Mouse (Mus musculus): ENCODE data around the gene Tnfrsf1a.
"Not testable (repeated sequence)": the region's sequence is repeated elsewhere in the genome, so short reads cannot be mapped to it uniquely, and the experiment has no call there.

The Tnfrsf1a gene

DNA sequence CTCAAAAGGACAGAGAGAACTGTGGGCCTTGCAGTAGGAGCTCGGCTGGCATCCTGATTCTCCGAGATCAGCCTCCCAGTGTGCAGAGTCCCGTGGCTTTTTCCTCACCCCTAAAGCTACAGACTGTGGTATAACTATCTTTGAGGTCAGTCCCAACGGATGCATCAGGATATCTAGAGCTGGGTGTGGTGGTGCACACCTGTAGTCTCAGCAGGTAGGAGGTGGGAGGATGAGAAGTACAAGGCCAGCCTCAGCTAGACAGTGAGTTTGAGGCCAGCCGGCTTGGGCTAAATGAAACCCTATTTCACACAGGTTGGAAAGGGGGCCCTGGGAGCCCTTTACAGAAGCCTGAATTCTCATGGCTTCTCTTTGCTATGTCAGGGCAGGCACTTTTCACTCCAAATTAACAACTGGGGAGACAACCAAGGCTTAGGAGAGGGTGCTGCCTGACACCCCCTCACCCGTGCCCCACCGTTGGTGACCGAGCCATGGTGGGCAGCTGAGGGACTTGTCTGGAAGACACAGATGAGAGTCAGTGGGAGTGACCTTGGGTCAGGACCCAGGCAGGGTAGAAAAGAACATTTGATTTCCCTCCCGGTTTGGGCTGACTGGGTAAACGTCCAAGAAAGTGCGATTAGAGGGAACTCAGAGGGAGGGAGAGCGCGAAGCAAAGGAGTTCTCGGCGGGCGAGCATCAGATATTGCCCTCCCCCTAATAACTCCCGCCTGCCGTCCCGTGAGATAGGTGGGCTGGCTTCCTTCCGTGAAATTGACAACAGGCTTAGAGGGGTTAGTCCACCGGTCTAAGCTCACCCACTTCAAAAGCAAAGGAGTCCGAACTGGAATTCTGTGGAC, at the start of gene Tnfrsf1a:
Gene Tnfrsf1a (plus strand): TSS at position 642 of the 854 bp plus-strand sequence.
- DNase-seq (ENCODE audit: extremely low spot score, low read depth, low spot score), result no peak

- DNase-seq (ENCODE audit: extremely low spot score, low read depth, low spot score), result no peak
These were observed 48.2 kb upstream of the Tnfrsf1a start for GRCm38 (mm10) chr6:125300982-125301381.

DNA sequence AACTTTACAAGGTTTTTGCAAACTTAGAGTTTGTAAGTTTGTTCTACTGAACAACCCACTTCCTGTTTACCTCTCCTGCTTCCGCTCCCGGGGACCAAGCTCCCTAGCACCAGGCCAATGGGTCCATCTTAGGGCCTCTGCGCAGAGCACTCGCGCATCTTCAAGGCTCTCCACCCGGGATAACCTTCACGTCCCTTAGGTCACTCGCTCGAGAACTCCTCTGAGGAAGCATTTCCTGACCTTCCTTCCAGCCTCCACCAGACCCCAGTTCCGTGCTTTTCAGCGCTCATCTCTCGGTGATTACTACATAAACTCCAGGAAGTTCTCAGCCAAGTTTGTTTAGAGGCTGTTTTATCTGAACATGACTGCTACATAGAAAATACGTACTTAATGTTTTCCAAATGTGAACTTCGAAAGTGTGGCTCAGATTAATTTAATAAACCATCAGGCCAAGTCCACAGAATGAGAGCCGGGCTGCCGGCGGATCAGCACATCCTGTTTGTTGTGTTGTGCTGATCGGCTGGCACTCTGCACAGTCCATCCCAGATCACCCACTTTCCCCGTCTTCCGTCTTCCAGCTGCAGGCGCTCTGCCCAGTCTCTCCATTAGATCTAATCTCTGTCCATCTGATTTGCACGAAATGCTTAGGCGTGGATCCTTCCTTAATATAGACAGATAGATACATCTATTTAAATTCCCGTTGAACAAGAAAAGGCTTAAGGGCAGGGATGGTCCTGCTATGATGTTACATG, 46.8 kb upstream of the Tnfrsf1a start:
- no peak for DNase-seq (ENCODE audit: extremely low spot score, low read depth, low spot score)

GRCm38 (mm10) chr6:125303242-125303641, 45.9 kb upstream of the Tnfrsf1a start:
- DNase-seq (ENCODE audit: extremely low spot score, low read depth, low spot score), result no peak

GRCm38 (mm10) chr6:125304408-125304807, 44.8 kb upstream of the Tnfrsf1a start:
- not testable (repeated sequence) for DNase-seq (ENCODE audit: extremely low spot score, low read depth, low spot score)

- no peak for DNase-seq (ENCODE audit: extremely low spot score, low read depth, low spot score)
These were observed 43.7 kb upstream of the Tnfrsf1a start for GRCm38 (mm10) chr6:125305465-125305864.

DNA sequence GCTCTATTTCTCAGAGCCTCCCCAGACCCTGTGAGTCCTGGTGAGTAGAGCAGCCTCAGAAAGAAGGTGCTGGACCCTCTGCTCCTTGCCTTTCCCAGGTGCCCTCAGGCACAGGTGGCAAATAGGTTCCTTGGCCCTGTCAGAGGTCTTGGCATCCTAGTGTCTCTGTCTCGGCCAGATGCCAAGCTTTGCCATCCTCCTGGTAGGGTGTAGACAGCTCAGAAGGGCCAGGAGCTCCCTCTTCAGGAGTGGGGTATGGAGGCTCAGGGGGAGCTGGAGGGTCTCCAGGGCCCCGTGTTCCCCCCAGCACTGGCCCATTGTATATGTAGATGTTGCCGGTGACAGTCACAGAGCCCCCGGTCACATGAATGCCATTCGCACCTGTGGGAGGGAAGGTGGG, 42.1 kb upstream of the Tnfrsf1a start:
- DNase-seq (ENCODE audit: extremely low spot score, low read depth, low spot score), result no peak

GRCm38 (mm10) chr6:125308921-125309320, 40.2 kb upstream of the Tnfrsf1a start:
- DNase-seq (ENCODE audit: extremely low spot score, low read depth, low spot score), result no peak

DNA sequence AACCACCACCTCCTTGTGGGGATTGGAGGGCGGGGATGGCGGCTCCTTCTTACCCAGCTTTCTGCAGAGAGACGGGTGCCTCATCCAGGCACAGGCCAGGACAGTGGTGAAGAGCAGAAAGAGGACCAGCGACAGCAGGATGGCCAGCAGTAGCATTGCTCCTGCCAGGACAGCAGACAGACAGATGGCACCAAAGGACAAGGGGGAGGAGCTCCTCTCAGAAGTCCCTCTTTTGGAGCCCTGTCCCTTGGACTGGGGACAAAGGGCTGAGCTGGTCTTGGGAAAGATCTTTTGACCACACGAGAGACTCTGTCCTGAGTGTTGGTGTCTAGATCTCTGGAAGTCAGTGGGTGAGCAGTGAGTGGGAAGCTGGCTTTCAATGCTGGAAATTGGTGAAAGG, 39.8 kb upstream of the Tnfrsf1a start:
- DNase-seq (ENCODE audit: extremely low spot score, low read depth, low spot score), result no peak

DNA sequence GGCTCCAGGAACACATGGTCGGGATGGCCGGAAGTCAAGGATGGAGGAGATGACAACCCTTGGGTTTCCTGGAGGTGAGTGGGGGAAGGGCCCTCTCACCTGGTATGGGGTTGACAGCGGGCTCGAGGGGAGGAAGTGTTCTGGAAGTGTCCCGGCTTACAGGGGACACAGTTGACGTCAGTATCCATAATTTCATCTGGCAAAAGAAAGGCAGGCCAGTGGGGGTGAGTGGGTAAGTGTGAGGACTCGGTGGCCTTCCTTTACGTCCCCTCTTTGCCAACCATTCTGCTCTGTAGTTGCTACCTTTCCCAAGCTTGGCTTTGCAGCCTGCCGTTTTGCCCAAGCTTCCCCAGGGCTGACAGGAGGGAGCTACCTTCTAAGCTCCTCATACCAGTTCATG, 37.0 kb upstream of the Tnfrsf1a start:
- DNase-seq (ENCODE audit: extremely low spot score, low read depth, low spot score), result no peak

GRCm38 (mm10) chr6:125312581-125313355, 36.4 kb upstream of the Tnfrsf1a start:
- no peak for DNase-seq (ENCODE audit: extremely low spot score, low read depth, low spot score)

DNA sequence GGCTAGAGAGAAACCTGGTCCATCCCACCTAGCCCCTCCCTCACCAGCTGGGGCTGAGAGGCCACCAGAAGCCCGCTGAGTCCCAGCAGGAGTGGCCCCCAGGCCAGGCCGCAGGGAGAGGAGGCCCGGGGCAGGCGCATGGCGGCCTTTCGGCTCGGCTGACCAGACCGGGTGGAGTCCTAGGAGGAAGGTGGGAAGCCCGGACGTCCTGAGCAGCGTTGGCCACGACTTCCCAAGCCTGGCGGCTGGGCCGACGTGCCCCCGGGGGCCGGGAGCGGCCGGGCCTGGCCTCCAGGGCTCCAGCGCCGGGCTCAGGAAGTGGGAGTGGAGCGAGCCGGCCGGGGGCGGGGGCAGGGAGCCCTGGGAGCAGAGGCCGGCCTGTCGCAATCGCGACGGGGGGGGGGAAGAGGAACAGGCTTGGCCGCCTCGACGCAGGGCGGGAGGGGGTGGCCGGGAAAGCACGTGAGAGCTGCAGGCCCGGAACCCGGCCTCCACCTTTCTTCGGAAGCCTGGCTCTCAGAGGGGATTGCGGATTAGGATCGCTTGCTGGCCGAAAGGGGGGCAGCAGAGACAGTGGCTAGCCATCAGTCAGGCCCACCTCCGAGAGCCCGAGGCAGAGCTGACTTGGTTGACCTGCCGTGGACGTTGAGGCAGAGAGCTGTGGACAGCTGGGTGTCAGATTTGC, 35.5 kb upstream of the Tnfrsf1a start, which contains the start of gene Ltbr:
Gene Ltbr (minus strand): TSS at position 340 of the 685 bp plus-strand sequence.
- no peak for DNase-seq (ENCODE audit: extremely low spot score, low read depth, low spot score)

DNA sequence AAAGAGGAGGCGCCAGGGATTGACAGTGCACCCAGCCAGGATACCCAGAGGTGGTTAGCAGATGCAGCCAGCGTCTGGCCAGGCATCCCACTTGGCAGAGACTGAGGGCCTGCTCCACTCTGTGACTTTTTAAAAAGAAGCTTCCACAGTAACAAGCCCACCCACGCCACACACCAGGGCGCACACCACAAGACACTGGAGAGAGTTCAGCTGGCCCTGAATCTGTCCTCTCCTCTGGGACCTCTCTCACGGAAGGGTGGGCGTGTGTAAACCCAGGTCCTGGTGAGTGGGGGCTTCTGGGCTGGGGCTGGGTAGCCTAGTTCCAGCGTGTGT, 35.0 kb upstream of the Tnfrsf1a start:
- no peak for DNase-seq (ENCODE audit: extremely low spot score, low read depth, low spot score)

GRCm38 (mm10) chr6:125314746-125315145, 34.4 kb upstream of the Tnfrsf1a start:
- no peak for DNase-seq (ENCODE audit: extremely low spot score, low read depth, low spot score)

DNA sequence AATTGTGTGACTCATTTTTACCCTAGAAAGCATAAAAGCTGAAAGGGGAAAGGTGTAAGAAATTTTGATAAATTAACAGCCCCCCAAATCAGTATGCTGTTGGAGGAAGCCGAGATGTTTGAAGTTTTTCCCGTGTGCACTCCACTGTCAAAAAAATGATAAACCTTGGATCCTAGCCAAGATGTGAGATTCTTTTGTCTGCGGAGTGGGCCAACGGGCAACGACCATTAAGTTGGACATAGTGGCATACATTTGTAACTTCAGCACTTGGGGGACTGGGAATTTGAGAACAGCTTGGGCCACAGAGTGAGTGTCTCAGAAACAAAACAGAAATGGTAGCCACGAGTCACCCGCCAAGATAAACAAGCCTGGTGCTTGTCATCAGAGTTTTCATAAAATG, 32.1 kb upstream of the Tnfrsf1a start:
- DNase-seq (ENCODE audit: extremely low spot score, low read depth, low spot score), result no peak

GRCm38 (mm10) chr6:125318981-125319918, 29.9 kb upstream of the Tnfrsf1a start:
- DNase-seq (ENCODE audit: extremely low spot score, low read depth, low spot score), result no peak

GRCm38 (mm10) chr6:125319919-125320296, 29.3 kb upstream of the Tnfrsf1a start:
- no peak for DNase-seq (ENCODE audit: extremely low spot score, low read depth, low spot score)

GRCm38 (mm10) chr6:125320323-125320722, 28.8 kb upstream of the Tnfrsf1a start, which contains the start of gene Scnn1a:
Scnn1a (plus strand) TSS chr6:125320659.
- DNase-seq (ENCODE audit: extremely low spot score, low read depth, low spot score), result no peak

GRCm38 (mm10) chr6:125321114-125321855, 27.9 kb upstream of the Tnfrsf1a start:
- no peak for DNase-seq (ENCODE audit: extremely low spot score, low read depth, low spot score)
